Mouse (Mus musculus) kidney, adult 2 months (tissue): ENCODE measurements around the gene 4930519P11Rik.

ENCODE experiments used
- CTCF ChIP-seq: fragments of 200-500 bp; conservative IDR thresholded peaks from 2 replicates; pipeline ENCODE4 v1.5.1; 2011; ENCODE audit warnings: low read depth, mild to moderate bottlenecking, control low read depth, low read length, moderate library complexity, mixed read lengths; ENCODE audit not compliant: insufficient read depth, insufficient read length
- POLR2A ChIP-seq: fragments of 200-500 bp; IDR thresholded peaks from one replicate; pipeline ENCODE4 v1.6.1; 2011; ENCODE audit warnings: low read depth, low read length, control low read depth

GRCm38 (mm10) chr2:154659531-154660074, 46.4 kb upstream of the 4930519P11Rik start:
- TF ChIP-seq POLR2A (no peak), CTCF (no peak)
